Mouse (Mus musculus) MEL-GATA-1-ER (cell line): ENCODE data around the gene Hist2h2be.
"Not testable (repeated sequence)": the region's sequence is repeated elsewhere in the genome, so short reads cannot be mapped to it uniquely, and the experiment has no call there.

Experiments used
- DNase-seq: peaks from one replicate; pipeline ENCODE4 v3.0.0-alpha.2; 2012; ENCODE audit warnings: low read depth; ENCODE audit errors: extremely low read depth

Hist2h2be gene

DNA sequence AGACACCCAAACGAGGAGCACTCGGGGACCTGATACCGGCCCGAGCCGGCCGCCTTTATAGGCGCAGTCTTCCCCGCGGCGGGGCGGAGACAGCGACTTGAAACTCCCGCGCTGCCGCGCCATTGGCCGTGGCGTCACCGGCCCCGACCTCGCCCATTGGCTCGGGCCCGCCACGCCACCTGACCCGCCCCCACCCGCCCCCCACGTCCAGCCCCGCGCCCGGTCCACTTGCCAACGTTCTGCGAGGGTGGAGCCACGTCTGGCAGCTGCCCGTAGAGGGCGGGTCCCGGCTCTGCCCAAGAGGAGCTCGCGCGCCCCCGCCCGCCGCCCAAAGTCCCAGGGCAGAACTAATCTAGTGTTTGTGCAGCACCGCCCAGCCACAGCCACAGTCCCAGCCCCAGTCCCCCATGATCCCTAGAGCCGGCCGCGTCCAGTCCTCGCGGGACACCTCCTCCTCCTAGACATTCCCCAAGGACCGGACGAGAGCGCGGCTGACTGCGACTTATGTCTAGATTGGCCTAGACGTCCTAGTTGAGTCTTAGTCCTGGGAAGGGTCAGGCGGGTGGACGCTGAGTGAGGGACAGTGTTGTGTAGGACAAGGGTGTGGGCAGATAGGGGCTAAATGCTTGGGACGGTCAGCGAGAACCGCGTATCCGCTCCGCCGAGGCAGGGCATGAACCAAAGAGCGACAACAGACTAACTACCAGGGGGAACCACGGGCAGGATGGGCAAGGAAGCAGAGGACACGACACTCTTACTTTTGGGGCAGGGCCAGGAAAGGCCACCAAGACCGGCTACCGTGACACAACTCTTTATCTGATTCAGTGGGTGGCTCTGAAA lies 18.3 kb downstream of the Hist2h2be start, which contains the start of gene Hist2h3c2:
Gene Hist2h3c2 (minus strand): TSS at position 174 of the 840 bp plus-strand sequence.
- not testable (repeated sequence) for DNase-seq

DNA sequence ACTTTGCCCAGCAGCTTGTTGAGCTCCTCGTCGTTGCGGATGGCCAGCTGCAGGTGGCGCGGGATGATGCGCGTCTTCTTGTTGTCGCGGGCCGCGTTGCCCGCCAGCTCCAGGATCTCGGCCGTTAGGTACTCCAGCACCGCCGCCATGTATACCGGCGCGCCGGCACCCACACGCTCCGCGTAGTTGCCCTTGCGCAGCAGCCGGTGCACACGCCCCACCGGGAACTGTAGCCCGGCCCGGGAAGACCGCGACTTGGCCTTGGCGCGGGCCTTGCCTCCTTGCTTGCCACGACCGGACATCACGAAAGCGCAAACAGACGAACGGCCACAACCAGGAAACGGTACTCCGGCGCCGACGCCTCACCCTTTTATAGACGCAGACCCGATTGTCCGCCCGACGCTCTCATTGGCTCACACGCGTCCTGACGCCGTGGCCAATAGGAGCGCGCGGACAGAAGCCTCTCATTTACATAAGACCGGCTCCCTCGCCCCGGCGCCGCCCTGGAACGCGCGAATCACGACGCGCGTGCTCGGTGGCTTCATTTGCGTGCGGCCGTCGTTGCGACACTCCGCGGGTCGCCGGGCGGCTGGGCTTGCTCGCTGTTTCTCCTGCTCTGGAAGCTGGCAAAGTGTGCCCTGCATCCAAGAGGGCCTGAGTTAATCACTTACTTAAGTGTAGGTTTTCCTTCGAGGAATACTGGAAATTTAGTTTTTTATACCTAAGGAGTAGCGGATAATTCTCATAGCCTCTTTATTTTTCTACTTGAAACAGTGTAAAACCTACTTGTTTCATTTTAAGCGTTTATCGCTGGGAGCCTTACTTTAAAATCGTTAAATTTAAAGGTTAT lies 19.3 kb downstream of the Hist2h2be start, which contains the start of gene Hist2h2aa2:
Gene Hist2h2aa2 (minus strand): TSS at position 328 of the 850 bp plus-strand sequence.
- peak; percentile 91 for DNase-seq

DNA sequence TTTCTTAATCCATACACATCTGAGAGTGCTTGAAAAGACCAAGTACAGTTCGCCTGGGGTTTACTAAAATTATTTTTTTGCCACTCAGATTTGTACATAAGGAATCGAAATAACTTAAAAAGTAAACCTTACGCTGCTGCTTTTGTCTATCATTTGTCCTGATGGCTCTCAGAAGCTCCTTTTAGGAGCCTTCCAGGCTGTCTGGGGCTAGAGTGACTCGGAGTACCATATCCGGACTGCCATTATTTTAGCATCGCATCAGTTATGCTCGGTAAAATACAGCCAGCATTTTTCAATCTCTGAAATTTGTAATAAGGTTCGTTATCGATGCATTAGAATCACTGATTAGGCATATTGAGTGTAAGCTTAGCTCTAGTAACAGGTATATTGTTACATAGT lies 19.9 kb downstream of the Hist2h2be start:
- DNase-seq = no peak

DNA sequence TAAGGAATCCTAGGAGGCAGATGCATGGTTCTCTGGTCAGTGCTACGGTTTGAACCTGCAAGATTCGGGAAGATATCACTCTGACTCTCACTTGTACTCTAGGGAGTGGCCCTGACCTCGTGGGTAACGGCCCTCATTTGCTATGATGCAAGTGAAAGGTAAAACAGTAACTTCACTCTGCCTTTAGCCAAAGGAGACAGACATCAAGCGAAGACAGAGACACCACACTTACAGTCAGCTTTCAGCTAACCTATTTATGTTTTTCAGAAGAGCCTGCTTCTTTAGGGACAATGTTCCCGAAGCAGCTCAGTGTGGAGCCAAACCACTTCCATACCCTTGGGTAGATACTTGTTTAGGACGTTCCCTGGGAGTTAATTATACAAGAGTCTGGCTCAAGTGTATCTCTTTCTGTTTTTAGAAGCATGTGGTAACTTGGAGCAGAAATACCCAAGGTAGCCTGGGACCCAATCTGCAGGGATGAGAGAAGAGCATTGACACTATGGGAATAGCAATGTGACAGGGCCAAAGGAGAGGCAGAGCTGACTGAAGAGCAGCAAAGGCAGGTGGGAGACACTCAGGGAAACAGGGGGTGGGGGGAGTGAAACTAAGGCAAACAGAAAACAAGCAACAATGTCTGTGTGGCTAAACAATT lies 23.1 kb downstream of the Hist2h2be start:
- DNase-seq = no peak

DNA sequence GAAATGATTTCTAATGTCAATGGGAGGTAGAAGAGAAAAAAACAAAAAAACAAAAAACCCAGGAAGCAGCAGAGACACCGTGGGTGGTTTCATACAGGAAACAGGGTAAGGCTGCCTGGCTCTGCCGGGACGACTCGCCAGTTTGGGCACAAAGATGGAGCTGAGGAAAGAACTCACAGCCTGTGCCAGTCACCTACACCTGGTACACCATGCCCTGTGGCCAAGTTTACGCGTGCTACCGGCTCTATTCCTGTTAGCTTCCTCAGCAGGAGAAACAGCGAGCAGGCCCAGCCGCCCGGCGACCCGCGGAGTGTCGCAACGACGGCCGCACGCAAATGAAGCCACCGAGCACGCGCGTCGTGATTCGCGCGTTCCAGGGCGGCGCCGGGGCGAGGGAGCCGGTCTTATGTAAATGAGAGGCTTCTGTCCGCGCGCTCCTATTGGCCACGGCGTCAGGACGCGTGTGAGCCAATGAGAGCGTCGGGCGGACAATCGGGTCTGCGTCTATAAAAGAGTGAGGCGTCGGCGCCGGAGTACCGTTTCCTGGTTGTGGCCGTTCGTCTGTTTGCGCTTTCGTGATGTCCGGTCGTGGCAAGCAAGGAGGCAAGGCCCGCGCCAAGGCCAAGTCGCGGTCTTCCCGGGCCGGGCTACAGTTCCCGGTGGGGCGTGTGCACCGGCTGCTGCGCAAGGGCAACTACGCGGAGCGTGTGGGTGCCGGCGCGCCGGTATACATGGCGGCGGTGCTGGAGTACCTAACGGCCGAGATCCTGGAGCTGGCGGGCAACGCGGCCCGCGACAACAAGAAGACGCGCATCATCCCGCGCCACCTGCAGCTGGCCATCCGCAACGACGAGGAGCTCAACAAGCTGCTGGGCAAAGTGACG lies 24.3 kb downstream of the Hist2h2be start, which contains the start of gene Hist2h2aa1:
Gene Hist2h2aa1 (plus strand): TSS at position 495 of the 884 bp plus-strand sequence.
- peak; percentile 94 for DNase-seq

DNA sequence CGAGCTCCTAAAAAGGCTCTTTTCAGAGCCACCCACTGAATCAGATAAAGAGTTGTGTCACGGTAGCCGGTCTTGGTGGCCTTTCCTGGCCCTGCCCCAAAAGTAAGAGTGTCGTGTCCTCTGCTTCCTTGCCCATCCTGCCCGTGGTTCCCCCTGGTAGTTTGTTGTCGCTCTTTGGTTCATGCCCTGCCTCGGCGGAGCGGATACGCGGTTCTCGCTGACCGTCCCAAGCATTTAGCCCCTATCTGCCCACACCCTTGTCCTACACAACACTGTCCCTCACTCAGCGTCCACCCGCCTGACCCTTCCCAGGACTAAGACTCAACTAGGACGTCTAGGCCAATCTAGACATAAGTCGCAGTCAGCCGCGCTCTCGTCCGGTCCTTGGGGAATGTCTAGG lies 25.1 kb downstream of the Hist2h2be start:
- DNase-seq = not testable (repeated sequence)

DNA sequence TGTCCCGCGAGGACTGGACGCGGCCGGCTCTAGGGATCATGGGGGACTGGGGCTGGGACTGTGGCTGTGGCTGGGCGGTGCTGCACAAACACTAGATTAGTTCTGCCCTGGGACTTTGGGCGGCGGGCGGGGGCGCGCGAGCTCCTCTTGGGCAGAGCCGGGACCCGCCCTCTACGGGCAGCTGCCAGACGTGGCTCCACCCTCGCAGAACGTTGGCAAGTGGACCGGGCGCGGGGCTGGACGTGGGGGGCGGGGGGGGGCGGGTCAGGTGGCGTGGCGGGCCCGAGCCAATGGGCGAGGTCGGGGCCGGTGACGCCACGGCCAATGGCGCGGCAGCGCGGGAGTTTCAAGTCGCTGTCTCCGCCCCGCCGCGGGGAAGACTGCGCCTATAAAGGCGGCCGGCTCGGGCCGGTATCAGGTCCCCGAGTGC lies 25.5 kb downstream of the Hist2h2be start, which contains the start of gene Hist2h3c1:
Gene Hist2h3c1 (plus strand): TSS at position 259 of the 430 bp plus-strand sequence.
- DNase-seq = not testable (repeated sequence)

DNA sequence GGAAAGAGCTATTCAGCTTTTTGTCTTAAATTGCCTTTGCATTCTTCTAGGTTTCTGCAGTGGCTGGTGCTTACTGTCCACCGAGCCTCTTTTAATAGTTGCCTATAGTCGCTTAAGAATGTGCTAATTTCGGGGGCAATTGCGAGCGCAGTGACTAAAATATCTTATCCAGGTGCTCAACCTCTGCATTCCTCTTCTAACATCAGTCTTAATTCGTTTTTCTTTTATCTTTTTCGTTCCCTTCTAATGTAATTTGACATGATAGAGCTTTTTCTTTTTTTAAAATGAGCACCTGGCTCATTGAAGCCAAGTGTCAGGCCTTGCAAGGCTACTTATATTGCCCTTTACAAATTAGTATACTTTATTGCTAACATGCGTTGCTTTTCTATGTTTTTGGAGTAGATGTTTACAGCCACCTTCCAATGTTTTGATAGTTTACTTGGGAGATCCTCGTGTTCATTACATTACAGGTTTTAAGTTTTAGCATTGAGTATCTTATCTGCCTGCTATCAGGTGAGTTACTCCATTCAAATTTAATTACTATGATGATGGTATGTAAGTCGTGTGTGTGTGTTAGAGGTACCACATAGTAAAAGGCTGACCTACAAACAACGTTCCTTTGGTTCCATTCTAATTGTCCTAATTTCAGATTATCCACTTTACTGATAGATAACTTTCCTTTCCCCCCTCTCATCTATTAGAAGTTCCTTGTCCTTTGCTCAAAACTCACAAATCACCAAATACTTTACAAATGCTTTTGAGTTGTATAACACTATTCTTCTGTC lies 26.6 kb downstream of the Hist2h2be start:
- peak; percentile 83 for DNase-seq

DNA sequence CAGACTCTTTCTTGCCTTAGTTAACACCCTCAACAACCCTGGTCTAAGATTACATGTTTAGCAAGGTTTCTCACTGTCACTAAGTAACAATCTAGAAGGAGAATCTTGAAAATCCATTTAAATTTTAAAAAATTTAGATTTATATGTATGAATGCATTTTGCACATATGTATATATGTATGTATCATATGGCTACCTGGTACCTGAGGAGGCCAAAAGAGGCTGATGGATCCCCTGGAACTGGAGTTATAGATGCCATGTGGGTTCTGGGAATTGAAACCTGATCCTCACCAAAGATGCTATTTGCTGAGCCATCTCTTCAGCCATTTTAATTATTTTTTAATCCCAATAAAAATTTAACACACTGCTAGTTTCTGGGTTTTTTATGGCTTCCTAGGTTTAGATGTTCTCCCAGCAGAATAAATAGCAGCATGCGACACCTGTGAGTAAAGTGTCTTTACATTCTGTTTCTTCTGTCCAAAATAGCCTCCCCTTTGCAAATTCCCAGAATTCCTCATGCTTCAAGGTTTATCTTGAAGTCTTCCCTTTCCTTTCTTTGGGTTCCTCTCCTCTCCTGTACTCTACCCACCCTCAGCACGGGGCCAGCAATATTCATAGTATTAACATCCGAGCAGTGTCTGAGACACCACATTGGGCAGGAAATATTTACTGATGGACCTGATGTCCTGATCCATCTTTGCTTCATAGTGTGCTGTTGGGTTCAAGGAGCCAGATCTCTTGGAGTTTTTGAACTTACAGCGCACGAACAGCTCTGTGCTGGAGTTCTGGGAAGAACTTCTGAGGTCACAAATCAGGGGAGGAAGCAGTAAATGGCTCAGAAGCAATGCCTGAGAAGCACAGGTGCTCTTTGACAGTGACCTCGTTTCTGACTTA lies 27.5 kb downstream of the Hist2h2be start:
- peak; percentile 71 for DNase-seq

DNA sequence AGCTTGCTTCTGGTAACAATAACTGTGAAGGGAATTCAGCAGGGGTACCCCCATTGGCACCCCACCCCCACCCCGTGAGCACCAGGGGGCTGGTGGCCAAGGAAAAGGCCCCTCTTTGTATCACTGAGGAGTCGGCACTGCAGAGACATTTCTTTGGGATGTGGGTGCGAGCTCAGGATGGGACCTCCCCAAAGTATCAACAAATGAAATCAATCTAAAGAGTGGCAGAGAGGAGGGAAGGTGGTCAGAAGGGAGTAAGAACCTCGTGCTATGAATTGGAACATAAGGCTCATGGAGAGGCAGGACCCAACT lies 28.1 kb downstream of the Hist2h2be start:
- DNase-seq = no peak

DNA sequence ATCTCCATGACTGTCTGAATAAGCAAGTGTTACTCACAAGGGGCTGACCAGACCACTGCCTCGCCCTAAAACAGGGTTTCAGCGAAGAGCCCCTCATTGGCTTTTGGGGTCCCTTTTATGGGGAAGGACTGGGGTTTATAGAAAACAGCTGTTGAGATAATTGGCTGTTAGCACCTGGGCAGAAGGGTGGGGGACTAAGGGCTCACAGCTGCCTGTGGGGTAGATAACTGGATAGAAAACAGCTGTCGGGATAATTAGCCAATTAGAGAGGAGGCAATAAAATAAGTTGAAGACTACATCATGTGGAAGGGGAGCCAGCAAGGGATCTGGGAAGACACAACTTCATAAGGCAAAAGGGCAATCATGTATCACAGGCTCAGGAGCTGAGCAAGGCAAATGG lies 30.0 kb downstream of the Hist2h2be start:
- DNase-seq = no peak

DNA sequence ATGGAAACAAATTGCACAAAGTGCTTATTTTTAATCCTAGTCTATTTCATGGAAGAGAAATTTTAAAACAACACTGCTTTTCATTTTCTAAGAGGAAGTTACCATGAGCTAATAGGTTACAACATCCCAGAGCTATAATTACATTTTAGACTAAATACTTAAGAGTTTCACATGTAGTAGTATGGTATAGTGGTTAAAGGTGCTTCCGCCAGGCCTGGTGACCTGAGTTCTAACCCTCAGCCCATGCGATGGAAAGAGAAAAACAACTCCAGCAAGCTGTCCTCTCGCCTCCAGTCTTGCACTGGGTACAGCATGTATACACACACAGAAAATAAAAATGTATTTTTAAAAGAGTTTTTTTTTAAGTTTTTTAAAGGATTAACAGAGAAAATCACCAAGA lies 30.9 kb downstream of the Hist2h2be start:
- no peak for DNase-seq

DNA sequence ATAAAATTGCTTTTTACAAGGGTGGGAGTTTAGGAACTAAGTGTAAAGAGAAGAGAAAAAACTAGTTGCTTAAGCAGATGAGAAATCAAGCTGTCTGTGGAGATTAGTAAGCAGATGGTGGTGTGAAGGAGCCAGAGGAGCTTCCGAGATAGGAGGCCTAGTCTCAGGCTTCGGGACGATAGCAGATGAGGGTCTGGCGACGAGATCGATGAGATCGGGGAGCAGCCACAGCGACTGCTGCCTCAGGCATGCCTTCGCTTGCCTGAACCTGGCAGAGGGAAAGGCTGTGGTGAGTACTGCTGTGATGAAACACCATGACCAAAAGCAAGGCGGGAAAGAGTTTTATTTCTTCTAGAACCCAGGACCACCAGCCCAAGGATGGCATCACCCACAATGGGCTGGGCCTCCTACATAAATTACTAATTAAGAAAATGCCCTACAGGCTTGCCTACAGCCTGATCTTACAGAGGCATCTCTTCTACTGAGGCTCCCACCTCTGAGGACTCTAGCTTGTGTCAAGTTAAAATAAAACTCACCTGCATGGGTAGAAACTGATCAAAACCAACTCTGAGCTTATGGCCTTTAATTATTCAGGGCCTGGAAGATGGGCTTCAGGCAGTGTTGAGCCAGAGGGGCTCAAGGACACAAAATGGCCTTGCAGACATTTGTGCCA lies 33.9 kb downstream of the Hist2h2be start:
- peak; percentile 93 for DNase-seq

DNA sequence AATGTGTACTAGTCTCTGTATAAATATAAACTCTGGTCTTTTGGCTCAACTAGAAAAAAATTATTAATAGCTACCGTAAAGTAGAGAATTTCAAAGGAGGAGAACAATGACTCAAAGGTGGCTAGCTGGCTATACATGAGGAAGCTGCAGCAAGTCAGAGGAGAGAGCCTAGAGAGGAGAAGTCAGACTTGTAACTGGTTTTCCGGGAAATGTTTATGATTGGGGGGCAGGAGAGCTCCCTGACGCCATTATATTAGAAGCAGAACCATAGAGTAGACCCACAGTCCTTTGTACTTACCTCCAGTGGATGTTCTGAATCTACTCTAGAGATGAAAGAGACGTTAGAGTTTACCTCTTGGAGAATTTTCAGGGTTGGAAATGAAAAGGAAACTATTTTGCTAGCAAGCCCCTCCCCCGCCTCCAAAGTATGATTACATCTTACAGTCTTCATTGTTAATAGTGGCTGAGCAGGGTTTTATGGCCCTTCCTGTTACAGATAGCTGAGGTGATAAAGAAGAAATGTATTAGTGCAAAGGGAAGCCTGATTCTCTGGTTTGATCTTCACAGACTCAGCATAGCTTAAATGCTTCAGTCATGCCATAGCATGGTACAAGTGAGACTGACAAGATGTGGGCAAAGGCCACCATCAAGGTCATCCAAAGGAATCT lies 35.1 kb downstream of the Hist2h2be start:
- DNase-seq = no peak

DNA sequence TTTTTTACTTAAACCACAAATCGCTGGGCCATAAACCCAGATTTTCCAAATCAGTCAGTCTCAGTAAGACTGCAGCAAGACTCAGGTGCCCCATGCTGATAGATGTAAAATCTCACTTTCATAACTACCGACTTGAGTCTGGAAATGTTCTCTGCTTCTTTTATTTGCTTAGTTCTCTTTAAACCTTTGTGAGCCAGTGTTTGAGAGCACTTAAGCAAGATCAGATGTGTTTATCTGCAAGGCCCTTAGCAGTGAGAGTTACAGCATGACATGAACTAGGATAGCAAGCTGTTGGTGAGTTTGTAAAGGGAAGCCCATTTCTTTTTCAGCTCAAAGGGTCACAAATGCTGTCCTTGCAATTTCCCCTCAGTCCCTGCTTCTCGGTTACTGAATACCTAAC lies 36.3 kb downstream of the Hist2h2be start:
- no peak for DNase-seq

DNA sequence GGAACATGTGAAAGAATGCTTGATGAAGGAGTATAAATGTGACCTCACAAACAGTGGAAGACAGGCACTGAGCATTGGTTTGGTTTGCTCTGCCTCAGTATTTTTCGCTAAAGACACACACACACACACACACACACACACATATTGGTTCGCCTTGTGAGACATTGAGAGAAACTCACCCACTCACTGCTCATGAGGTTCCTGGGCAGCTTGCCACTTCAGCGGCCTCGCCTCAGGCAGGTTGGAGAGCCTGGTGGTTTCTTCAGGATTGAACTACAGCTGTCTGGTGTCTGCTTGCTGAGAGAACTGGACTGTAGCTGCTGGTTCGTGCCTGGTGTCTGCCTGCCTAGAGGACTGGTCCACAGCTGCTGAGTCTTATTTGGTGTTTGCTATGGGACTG lies 39.3 kb downstream of the Hist2h2be start:
- no peak for DNase-seq

DNA sequence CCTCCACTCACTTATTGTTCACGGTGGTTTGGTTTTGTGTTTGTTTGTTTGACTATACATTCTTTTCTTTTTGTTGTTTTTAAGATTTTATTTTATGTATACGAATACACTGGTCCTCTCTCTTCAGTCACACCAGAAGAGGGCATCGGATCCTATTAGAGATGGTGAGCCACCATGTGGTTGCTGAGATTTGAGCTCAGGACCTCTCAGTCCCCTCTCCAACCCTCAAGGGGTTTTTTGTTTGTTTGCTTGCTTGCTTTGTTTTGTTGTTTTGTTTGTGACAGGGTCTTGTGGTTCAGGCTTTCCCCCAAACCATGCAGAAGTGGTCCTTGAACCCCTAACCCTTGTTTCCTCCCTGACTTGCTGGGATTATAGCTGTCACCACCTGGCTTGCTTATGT lies 40.7 kb downstream of the Hist2h2be start:
- no peak for DNase-seq
